Mouse (Mus musculus) common myeloid progenitor, adult 5-6 weeks (primary cell): ENCODE data around the gene Pdcd1lg2. TPM values are rescaled to one million over a fixed set of nuclear protein-coding genes. Genes with fewer than 3 reads are reported as not detected.

Experiments
- ATAC-seq: replicated peaks from 2 replicates; pipeline ENCODE4 v1.8.0; 2016; ENCODE audit warnings: low read depth, mild to moderate bottlenecking, moderate TSS enrichment, inconsistent platforms; ENCODE audit not compliant: poor library complexity, severe bottlenecking
- total RNA-seq: library from RNA; stranded (forward); fragments of 200-1000, 187-1606 nt; gene quantifications from 2 replicates; pipeline ENCODE4 v1.2.3, GENCODE M21; 2017

Gene Pdcd1lg2
- total RNA-seq, 1 experiment from 2014 or later = 0.27 TPM

- no peak for ATAC-seq
Measured at GRCm38 (mm10) chr19:29518409-29518808, 107.7 kb downstream of the Pdcd1lg2 start.

GRCm38 (mm10) chr19:29518922-29519321, 108.2 kb downstream of the Pdcd1lg2 start:
- no peak for ATAC-seq

Other genes with a start within 250 kb of the Pdcd1lg2 start
- 65.1 and 70.8 TPM in 2 replicates for gene Jak2, start 159.1 kb upstream of the Pdcd1lg2 start, total RNA-seq
- 5.3 and 6.1 TPM in 2 replicates for gene Insl6, start 85.6 kb upstream of the Pdcd1lg2 start, total RNA-seq
- gene Rln1, start 76.2 kb upstream of the Pdcd1lg2 start, total RNA-seq = not detected in 2 replicates
- gene Plgrkt, start 43.5 kb upstream of the Pdcd1lg2 start, total RNA-seq = 87.2 and 89.5 TPM in 2 replicates
- gene Cd274, start 43.5 kb upstream of the Pdcd1lg2 start, total RNA-seq = 6.5 and 12.3 TPM in 2 replicates
- gene Ric1, start 111.4 kb downstream of the Pdcd1lg2 start, total RNA-seq = 20.6 and 26.9 TPM in 2 replicates
- gene Ermp1, start 237.5 kb downstream of the Pdcd1lg2 start, total RNA-seq = 41.8 and 45.8 TPM in 2 replicates